Mouse (Mus musculus) gastrocnemius, postnatal 14 days (tissue): ENCODE results near the gene Adarb2. TPM values are rescaled to one million over a fixed set of nuclear protein-coding genes. Genes with fewer than 3 reads are reported as not detected.

Experiments
- DNase-seq: peaks from one replicate; pipeline ENCODE4 v3.0.0; 2021; ENCODE audit warnings: mixed read lengths
- intact Hi-C: fragments of 180-260 bp; cut with DNase I; formaldehyde crosslinking; loops from one replicate; pipeline ENCODE4 v1.15.1; 2025; ENCODE audit warnings: low total_unique reads
- long read RNA-seq, 2 experiments: library from polyadenylated mRNA; stranded (forward); transcript quantifications; one replicate each; pipeline ENCODE4 v2.0.0; 2021
- total RNA-seq, 2 experiments: library from RNA; stranded (reverse); gene quantifications; 2 replicates each; pipeline ENCODE4 v1.2.3; 2021

Gene Adarb2
- under 1 TPM; 0.06 to 0.07 TPM for total RNA-seq
- long read RNA-seq, experiment 1: 0 reads
- long read RNA-seq, experiment 2: 0 reads

DNA sequence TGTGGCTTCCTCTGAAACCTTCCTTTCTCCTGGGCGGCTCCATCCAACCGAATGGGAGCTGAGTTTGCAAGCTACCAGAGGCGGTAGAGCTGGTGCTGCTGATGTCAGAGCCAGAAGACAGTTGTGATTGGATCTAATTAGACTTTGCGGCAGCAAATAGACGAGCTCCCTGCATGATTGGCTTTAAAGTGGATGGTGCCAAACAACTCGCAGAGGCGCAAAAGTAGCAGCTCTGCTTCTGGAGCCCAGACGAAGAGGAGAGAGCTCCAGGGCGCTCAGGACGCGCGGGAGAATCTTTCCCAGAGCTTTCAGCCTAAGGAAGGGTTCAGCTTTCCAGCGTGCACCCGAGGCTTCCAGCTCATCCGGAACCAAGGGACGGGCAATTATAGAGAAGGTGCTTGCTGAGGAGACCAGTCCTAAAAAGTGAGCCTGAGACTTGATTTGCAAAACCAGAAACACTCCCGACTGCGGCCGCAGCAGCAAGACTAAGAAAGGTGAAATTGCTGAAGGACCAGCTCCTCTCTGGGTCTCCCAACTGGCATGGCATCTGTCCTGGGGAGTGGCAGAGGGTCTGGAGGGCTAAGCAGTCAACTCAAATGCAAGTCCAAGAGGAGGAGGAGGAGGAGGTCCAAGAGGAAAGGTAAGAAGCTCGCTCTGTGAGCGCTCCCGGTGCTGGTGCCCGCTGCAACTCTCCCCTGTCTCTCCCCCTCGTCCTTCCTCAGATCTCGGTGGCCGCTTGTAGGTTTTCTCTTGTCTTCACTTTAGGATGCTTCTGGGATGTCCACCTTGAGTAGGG lies at the start of gene Adarb2:
TSS of gene Adarb2 (plus strand) at position 186 of the 796 bp plus-strand sequence.
- DNase-seq: no peak
- intact Hi-C loops: no loop called here

- intact Hi-C loops: no loop called here
- DNase-seq: no peak
Observed at GRCm38 (mm10) chr13:8173800-8174199, 28.9 kb upstream of the Adarb2 start.

DNA sequence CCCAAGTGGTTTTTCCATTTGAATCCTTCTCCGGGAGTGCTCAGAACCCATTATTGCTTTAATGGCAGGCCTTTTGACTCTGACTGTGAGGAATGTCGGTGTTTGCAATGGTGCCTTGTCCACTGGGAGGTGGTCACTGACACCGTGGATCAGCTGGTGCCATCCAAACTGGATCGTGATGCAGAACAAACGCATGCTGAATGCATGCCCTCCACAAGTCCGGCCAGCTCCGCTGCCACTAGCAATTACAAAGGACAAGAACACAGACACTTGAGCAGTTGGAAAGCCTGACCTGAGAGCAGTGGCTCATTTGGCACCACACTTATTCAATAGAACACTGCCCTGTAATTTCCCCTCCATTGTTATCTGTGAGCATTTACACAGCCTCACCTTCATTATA lies 10.7 kb upstream of the Adarb2 start:
- intact Hi-C loops: no loop called here
- DNase-seq: no peak

DNA sequence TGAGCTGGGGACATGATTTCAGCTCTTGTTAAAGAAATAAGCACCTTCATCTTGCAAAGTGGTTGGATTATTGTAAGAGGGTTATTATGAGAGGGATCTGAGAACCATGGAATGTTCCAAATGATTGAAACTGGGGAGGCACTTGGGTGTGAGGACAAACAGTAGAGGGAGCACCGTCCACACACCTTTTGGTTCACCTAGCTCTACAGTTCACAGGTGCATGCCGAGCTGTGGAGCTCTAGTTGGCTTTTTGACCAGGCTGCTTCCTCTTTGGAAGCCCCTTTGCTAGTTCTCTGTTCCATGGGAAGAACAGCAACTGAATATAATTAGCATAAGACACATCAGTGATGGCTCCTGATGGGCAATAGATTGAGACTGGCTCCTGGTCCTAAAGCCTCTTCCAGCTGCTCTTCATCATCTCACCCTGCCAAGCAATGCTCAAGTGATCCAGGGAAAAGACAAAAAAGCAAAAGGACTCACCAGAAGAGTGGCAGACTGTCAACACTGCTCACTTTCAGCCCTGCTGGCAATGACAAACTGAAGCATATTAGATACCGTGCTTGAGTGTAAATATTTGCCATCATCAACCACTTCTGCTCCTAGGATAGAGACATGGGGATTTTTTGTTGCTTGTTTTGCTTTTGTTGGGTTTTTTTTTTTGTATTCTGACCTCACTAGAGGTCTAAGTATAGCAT lies 3.3 kb upstream of the Adarb2 start:
- DNase-seq: no peak
- intact Hi-C loops: no loop called here

GRCm38 (mm10) chr13:8203477-8203813 lies 779 bp downstream of the Adarb2 start:
- intact Hi-C loops: no loop called here
- DNase-seq: no peak

- DNase-seq: no peak
- intact Hi-C loops: no loop called here
Observed at GRCm38 (mm10) chr13:8207337-8207736, 4.7 kb downstream of the Adarb2 start.

DNA sequence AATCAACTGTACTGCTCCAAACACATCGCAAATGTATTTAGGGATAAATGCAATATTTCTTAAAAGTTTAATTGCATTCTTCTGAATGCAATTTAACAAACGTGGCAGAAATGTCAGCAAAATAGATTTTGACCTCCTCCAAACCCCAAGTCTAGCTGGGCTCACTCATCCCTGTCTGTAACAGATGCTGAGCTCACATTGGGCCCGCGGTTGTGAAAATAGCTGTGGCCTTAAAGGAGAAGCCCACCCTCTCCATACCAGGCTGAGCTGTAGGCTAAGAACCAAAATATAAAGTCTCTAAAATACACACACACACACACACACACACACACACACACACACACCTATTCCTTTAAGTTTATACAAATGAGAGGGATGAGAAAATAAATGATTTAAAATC lies 8.1 kb downstream of the Adarb2 start:
- intact Hi-C loops: no loop called here
- no peak for DNase-seq

DNA sequence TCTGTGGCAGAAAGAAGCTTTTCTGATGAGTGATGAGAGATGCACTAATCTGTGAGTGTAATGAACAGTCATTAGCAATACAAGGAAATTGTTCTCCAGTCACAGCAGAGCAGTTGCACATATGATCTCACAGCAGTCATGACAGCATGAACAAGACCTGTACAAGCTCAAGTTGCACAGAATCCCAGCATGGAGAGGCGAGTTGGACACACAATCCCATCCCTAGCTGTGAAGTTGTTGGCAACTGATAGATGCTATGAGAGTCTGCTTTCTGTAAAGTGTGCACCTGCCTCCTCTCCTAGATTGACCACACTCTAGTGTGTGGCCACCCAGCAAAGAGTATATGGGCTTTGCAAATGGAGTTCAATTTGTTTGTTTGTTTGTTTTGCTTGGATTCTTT lies 36.2 kb downstream of the Adarb2 start:
- DNase-seq: no peak
- intact Hi-C loops: no loop called here

DNA sequence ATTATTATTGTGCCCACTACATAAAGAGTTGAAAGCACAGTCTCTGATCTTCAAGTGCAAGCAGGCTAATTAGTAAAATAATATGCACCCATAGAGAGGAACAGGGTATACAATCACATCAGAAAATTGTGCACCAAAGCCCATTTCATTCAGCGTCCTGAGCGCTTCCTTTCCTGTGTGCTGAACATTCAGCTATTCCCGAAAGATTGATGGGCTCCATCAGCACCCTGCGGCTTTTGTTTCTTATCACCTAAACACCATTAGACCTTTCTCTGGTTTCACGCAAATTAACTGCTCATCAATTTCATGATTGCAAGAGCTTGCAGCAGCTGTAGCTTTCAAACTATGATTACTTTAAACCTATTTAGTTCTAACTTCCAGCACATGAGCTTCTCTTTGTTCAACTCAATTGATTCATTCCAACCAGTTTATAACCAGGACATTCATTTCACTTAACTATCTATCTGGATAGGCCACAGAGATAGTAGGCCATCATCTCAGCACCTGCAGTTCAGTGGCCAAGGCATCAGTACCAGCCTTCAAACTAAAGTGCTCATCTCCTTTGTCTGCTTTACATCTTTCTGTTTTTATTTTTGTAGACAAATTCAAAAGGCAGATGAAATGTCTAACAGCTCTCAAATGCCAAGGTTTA lies 45.5 kb downstream of the Adarb2 start:
- intact Hi-C loops: no loop called here
- no peak for DNase-seq

- no peak for DNase-seq
- intact Hi-C loops: no loop called here
Observed at GRCm38 (mm10) chr13:8272158-8272945, 69.7 kb downstream of the Adarb2 start.

GRCm38 (mm10) chr13:8283116-8283515 lies 80.5 kb downstream of the Adarb2 start:
- intact Hi-C loops: no loop called here
- no peak for DNase-seq

GRCm38 (mm10) chr13:8316347-8317141 lies 113.9 kb downstream of the Adarb2 start:
- intact Hi-C loops: no loop called here
- DNase-seq: no peak

DNA sequence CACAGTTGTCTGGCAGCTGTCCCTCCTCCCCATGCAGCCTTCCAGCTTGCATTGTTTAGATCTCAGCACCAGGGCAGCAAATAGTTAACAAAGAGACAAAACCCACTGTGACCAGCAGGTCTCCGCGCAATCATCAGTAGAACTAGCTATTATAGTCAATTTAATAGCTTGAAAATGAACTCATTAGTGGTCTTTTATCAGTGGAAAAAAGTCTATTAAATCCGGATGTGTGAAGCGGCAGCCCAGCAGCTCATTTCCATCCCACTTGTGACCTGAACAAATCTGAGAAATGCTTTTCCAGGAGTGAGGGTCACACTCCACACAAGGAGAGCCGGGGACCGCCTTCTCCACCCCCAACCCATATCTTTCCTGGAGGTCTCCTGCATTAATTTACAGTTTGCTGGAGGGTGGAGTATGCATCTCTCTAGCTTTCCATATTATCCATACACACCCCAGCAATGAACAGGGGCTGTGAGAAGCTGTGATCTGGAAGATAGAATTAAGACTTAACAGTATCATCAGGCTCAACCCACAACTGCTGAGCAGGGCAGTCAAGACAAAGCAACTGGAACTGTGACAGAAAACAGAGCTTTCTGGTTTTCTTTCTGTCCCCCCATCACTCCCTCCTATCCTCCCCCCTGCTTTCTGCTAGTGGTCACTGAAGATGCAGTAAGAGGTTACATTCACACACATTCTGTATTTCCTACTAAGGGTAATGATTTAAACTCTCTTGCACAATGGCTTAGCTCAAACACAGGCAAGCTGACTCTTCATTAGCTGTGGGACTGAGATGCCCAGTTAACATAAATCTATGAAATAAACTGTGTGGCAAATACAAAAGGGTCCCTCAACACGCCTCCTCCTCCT lies 131.2 kb downstream of the Adarb2 start:
- intact Hi-C loops: no loop called here
- no peak for DNase-seq

GRCm38 (mm10) chr13:8334580-8334979 lies 131.9 kb downstream of the Adarb2 start:
- no peak for DNase-seq
- intact Hi-C loops: no loop called here

DNA sequence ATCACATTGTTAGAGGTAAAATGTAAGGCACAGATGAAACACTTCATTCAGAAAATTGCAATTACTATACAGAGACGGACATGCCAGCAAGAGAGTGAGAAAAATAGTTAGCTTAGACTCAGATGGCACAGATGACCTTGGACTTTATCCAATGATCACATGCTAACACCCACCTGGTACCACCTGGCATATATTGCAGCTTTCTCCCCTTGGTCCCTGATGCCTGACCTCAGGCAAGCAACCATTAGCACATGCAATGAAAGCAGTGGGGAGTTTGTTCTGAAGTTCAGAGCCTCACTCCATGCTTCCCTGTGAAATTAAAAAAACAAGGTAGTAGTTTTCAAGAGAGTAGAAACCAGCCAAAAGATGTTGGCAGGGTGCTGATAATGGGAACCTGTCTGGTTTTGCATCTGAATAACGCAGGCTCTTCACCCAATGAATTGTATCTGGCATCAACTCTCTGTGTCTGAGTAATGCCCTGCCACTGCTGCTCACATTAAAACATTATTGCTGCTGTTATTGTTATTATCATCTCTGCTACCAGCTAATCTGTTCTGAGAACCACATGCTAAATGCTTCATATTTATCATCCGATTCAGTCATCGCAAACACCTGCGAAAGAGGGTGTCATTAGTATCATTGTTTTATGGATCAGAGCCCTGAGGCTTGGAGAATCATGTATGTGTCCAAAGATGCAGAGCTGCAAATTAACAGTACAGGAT lies 138.6 kb downstream of the Adarb2 start:
- no peak for DNase-seq
- intact Hi-C loops: no loop called here

GRCm38 (mm10) chr13:8347147-8347546 lies 144.5 kb downstream of the Adarb2 start:
- no peak for DNase-seq
- intact Hi-C loops: no loop called here

- DNase-seq: no peak
- intact Hi-C loops: no loop called here
Observed at GRCm38 (mm10) chr13:8352341-8352740, 149.7 kb downstream of the Adarb2 start.

DNA sequence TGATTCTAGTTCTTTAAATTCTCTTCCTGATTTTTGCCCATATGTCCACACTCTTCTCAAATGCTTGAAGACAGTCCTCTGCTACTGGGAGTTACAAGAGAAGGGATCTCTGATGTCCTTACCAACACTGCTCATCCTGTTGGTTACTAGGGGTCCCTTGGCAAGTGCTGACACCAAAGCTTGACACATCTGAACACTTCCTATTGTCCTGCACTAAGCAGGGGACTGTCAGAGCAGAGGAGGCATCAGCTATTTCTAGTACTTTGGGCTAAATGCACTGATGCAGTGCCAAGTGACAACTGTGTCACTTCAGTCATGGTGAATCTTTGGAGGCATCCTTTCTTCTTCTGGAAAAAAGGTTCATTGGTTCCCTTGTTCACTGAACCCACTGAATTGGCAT lies 150.3 kb downstream of the Adarb2 start:
- intact Hi-C loops: no loop called here
- no peak for DNase-seq
